Comparison of ENCODE assay signal across 11 mouse cellular contexts in genomic region chr2:32627266-32628043, GRCm38 (mm10). TPM values are rescaled to one million over a fixed set of nuclear protein-coding genes. Genes with fewer than 3 reads are reported as not detected.
DNase-seq lines count a peak whose midpoint lies in the region; ATAC-seq lines count a peak whose summit lies in the region.
"Had no signal": no experiment of that assay in that cellular context is flagged by ENCODE, and none has a peak within 500 bp of the region (broad histone marks: within the 10 kb centered on the region; RNA-seq: fewer than 3 reads in every experiment).

No protein-coding gene starts in this region.

- no peaks in the 10 kb centered on the region for H3K9me3 ChIP-seq in hindbrain, embryonic 10.5 days
- no peaks in the 10 kb centered on the region for H3K9me3 ChIP-seq in hindbrain, embryonic 11.5 days (ENCODE audit: control insufficient read depth, low read length)
- H3K9me3 ChIP-seq in neural tube, embryonic 13.5 days = no peaks in the 10 kb centered on the region

- H3K4me2 ChIP-seq in hindbrain, embryonic 11.5 days (replicated peaks; ENCODE audit: low read depth, low read length) = no peak overlapping the region
- H3K4me2 ChIP-seq in neural tube, embryonic 13.5 days = 0 out of 2 replicates have a peak overlapping the region, but pooled peaks have one; percentile 65

- 0 out of 2 replicates have a peak, but pooled peaks cover 6% of the 10 kb centered on the region for H3K27me3 ChIP-seq in hindbrain, embryonic 10.5 days (ENCODE audit: insufficient read depth, poor library complexity, severe bottlenecking)
- H3K27me3 ChIP-seq in hindbrain, embryonic 11.5 days (ENCODE audit: control insufficient read depth, insufficient read depth, low read length) = no peaks in the 10 kb centered on the region
- H3K27me3 ChIP-seq in neural tube, embryonic 13.5 days = no peaks in the 10 kb centered on the region

- H3K4me1 ChIP-seq in hindbrain, embryonic 10.5 days (replicated peaks) = peaks cover 85% of the 10 kb centered on the region
- peaks cover 15% of the 10 kb centered on the region for H3K4me1 ChIP-seq in hindbrain, embryonic 11.5 days (replicated peaks; ENCODE audit: control insufficient read depth, insufficient read depth, low read length)
- peaks cover 56% of the 10 kb centered on the region for H3K4me1 ChIP-seq in neural tube, embryonic 13.5 days (replicated peaks)

- peak; percentile 5 for DNase-seq in adrenal gland, adult 2 months
- no peak for DNase-seq in adrenal gland, postnatal 14 days
- no peak for DNase-seq in hindbrain, embryonic 10.5 days (ENCODE audit: low spot score)
- no peak for DNase-seq in hindbrain, embryonic 11.5 days (ENCODE audit: low spot score)
- no peak for DNase-seq in neural tube, embryonic 10.5 days (ENCODE audit: extremely low spot score, low spot score)
- DNase-seq: liver, postnatal 0 days had no signal

- no peaks in the 10 kb centered on the region for H3K36me3 ChIP-seq in hindbrain, embryonic 10.5 days
- no peaks in the 10 kb centered on the region for H3K36me3 ChIP-seq in hindbrain, embryonic 11.5 days (ENCODE audit: control insufficient read depth, insufficient read depth, low read length)
- H3K36me3 ChIP-seq in neural tube, embryonic 13.5 days = no peaks in the 10 kb centered on the region

- no peak overlapping the region for H3K9ac ChIP-seq in hindbrain, embryonic 11.5 days (ENCODE audit: low read depth, low read length)
- H3K9ac ChIP-seq in neural tube, embryonic 13.5 days = 0 out of 2 replicates have a peak overlapping the region, but pooled peaks have one; percentile 44
- H3K9ac ChIP-seq: liver, postnatal 0 days had no signal

- H3K27ac ChIP-seq in hindbrain, embryonic 10.5 days = peak overlapping the region; percentile 45; the same call in 1 of the 2 replicates
- no peak overlapping the region for H3K27ac ChIP-seq in hindbrain, embryonic 11.5 days (ENCODE audit: low read depth, low read length)
- no peak overlapping the region; the same call in 1 of the 2 replicates for H3K27ac ChIP-seq in neural tube, embryonic 13.5 days (replicated peaks)

- ATAC-seq in hindbrain, embryonic 11.5 days (ENCODE audit: low FRiP score) = no peak
- ATAC-seq in neural tube, embryonic 13.5 days (ENCODE audit: low read depth) = no peak
- ATAC-seq in megakaryocyte-erythroid progenitor cell, adult 5-6 weeks (replicated peaks; ENCODE audit: low FRiP score, low TSS enrichment, poor library complexity, severe bottlenecking) = no peak
- no peak for ATAC-seq in erythroid progenitor cell, adult 5-6 weeks (replicated peaks; ENCODE audit: low FRiP score, poor library complexity, severe bottlenecking)
- ATAC-seq: liver, postnatal 0 days had no signal

- H3K4me3 ChIP-seq in hindbrain, embryonic 10.5 days = no peak overlapping the region
- no peak overlapping the region for H3K4me3 ChIP-seq in hindbrain, embryonic 11.5 days (ENCODE audit: low read depth, low read length)
- no peak overlapping the region for H3K4me3 ChIP-seq in neural tube, embryonic 13.5 days

- WGBS in hindbrain, embryonic 10.5 days = 62% methylated on average over 20 of the region's 20 CpGs
- WGBS in hindbrain, embryonic 11.5 days = 64% methylated on average over 20 of the region's 20 CpGs
- 68% methylated on average over 20 of the region's 20 CpGs for WGBS in neural tube, embryonic 13.5 days

RNA-seq across cellular contexts. Expression of gene Ak1, which starts 5.9 kb away (rescaled TPM):
- total RNA-seq in adrenal gland, adult 2 months (2021) = 10 to 100 TPM; 40.6 to 59.0 TPM
- polyA plus RNA-seq in adrenal gland, adult 2 months (2012; rRNA removed) = 66.6 and 67.7 TPM in 2 replicates
- total RNA-seq in adrenal gland, postnatal 14 days (2021) = 53.2 and 61.4 TPM in 2 replicates
- 26.9 and 37.6 TPM in 2 replicates for polyA plus RNA-seq in hindbrain, embryonic 10.5 days (2016; fragmentation: Nextera tagmentation; extraction: Ambion mirVana)
- 23.4 and 23.9 TPM in 2 replicates for polyA plus RNA-seq in hindbrain, embryonic 11.5 days (2014; fragmentation: Nextera tagmentation; extraction: Ambion mirVana)
- polyA plus RNA-seq in neural tube, embryonic 13.5 days (2015; fragmentation: Nextera tagmentation; extraction: Ambion mirVana) = 74.2 and 75.4 TPM in 2 replicates
- total RNA-seq in megakaryocyte-erythroid progenitor cell, adult 5-6 weeks (2014; fragmentation: Nextera tagmentation) = 1.7 and 2.4 TPM in 2 replicates
- 1.2 and 8.0 TPM in 2 replicates for total RNA-seq in megakaryocyte-erythroid progenitor cell, adult 5-6 weeks (2017)
- total RNA-seq in erythroid progenitor cell, adult 5-6 weeks (2015; ENCODE audit: low replicate concordance) = 0.84 TPM in 1 of 2 replicates, not detected in the other
- not detected in 2 replicates for total RNA-seq in erythroid progenitor cell, adult 5-6 weeks (2017; ENCODE audit: low replicate concordance)

RNA-seq across cellular contexts. Expression of gene Eng, which starts 18.9 kb away (rescaled TPM):
- 100 to 1,000 TPM; 100 to 128 TPM for total RNA-seq in adrenal gland, adult 2 months (2021)
- 266 and 281 TPM in 2 replicates for polyA plus RNA-seq in adrenal gland, adult 2 months (2012; rRNA removed)
- 105 and 106 TPM in 2 replicates for total RNA-seq in adrenal gland, postnatal 14 days (2021)
- polyA plus RNA-seq in hindbrain, embryonic 10.5 days (2016; fragmentation: Nextera tagmentation; extraction: Ambion mirVana) = 28.8 and 35.8 TPM in 2 replicates
- 18.1 and 23.1 TPM in 2 replicates for polyA plus RNA-seq in hindbrain, embryonic 11.5 days (2014; fragmentation: Nextera tagmentation; extraction: Ambion mirVana)
- polyA plus RNA-seq in neural tube, embryonic 13.5 days (2015; fragmentation: Nextera tagmentation; extraction: Ambion mirVana) = 28.4 and 31.5 TPM in 2 replicates
- total RNA-seq in megakaryocyte-erythroid progenitor cell, adult 5-6 weeks (2014; fragmentation: Nextera tagmentation) = 97.0 and 99.9 TPM in 2 replicates
- total RNA-seq in megakaryocyte-erythroid progenitor cell, adult 5-6 weeks (2017) = 10.8 and 21.3 TPM in 2 replicates
- 5.4 and 15.5 TPM in 2 replicates for total RNA-seq in erythroid progenitor cell, adult 5-6 weeks (2015; ENCODE audit: low replicate concordance)
- total RNA-seq in erythroid progenitor cell, adult 5-6 weeks (2017; ENCODE audit: low replicate concordance) = 0.64 and 1.4 TPM in 2 replicates

RNA-seq across cellular contexts. Expression of gene St6galnac6, which starts 27.9 kb away (rescaled TPM):
- total RNA-seq in adrenal gland, adult 2 months (2021) = 10 to 100 TPM; 55.2 to 55.6 TPM
- polyA plus RNA-seq in adrenal gland, adult 2 months (2012; rRNA removed) = 115 and 122 TPM in 2 replicates
- 54.1 and 56.5 TPM in 2 replicates for total RNA-seq in adrenal gland, postnatal 14 days (2021)
- polyA plus RNA-seq in hindbrain, embryonic 10.5 days (2016; fragmentation: Nextera tagmentation; extraction: Ambion mirVana) = 12.7 and 14.1 TPM in 2 replicates
- 3.2 and 5.0 TPM in 2 replicates for polyA plus RNA-seq in hindbrain, embryonic 11.5 days (2014; fragmentation: Nextera tagmentation; extraction: Ambion mirVana)
- polyA plus RNA-seq in neural tube, embryonic 13.5 days (2015; fragmentation: Nextera tagmentation; extraction: Ambion mirVana) = 9.4 and 11.0 TPM in 2 replicates
- total RNA-seq in megakaryocyte-erythroid progenitor cell, adult 5-6 weeks (2014; fragmentation: Nextera tagmentation) = 13.8 and 19.1 TPM in 2 replicates
- total RNA-seq in megakaryocyte-erythroid progenitor cell, adult 5-6 weeks (2017) = 6.5 and 12.9 TPM in 2 replicates
- not detected in 2 replicates for total RNA-seq in erythroid progenitor cell, adult 5-6 weeks (2015; ENCODE audit: low replicate concordance)
- 0.64 and 3.9 TPM in 2 replicates for total RNA-seq in erythroid progenitor cell, adult 5-6 weeks (2017; ENCODE audit: low replicate concordance)

RNA-seq across cellular contexts. Expression of gene St6galnac4, which starts 40.6 kb away (rescaled TPM):
- total RNA-seq in adrenal gland, adult 2 months (2021) = 10 to 100 TPM in 1 of 2 experiments, 1 to 10 TPM in 1; 5.6 to 14.5 TPM
- 15.4 and 18.5 TPM in 2 replicates for polyA plus RNA-seq in adrenal gland, adult 2 months (2012; rRNA removed)
- total RNA-seq in adrenal gland, postnatal 14 days (2021) = 12.0 and 13.5 TPM in 2 replicates
- 19.8 and 21.0 TPM in 2 replicates for polyA plus RNA-seq in hindbrain, embryonic 10.5 days (2016; fragmentation: Nextera tagmentation; extraction: Ambion mirVana)
- polyA plus RNA-seq in hindbrain, embryonic 11.5 days (2014; fragmentation: Nextera tagmentation; extraction: Ambion mirVana) = 12.9 and 13.4 TPM in 2 replicates
- 25.3 and 25.9 TPM in 2 replicates for polyA plus RNA-seq in neural tube, embryonic 13.5 days (2015; fragmentation: Nextera tagmentation; extraction: Ambion mirVana)
- total RNA-seq in megakaryocyte-erythroid progenitor cell, adult 5-6 weeks (2014; fragmentation: Nextera tagmentation) = 21.5 and 29.8 TPM in 2 replicates
- total RNA-seq in megakaryocyte-erythroid progenitor cell, adult 5-6 weeks (2017) = 22.3 and 22.7 TPM in 2 replicates
- total RNA-seq in erythroid progenitor cell, adult 5-6 weeks (2015; ENCODE audit: low replicate concordance) = 2.9 and 3.8 TPM in 2 replicates
- total RNA-seq in erythroid progenitor cell, adult 5-6 weeks (2017; ENCODE audit: low replicate concordance) = 2.3 and 2.4 TPM in 2 replicates

RNA-seq across cellular contexts. Expression of gene 9430097D07Rik, which starts 52.0 kb away (rescaled TPM):
- total RNA-seq in adrenal gland, adult 2 months (2021) = not detected
- not detected in 2 replicates for polyA plus RNA-seq in adrenal gland, adult 2 months (2012; rRNA removed)
- not detected in 2 replicates for total RNA-seq in adrenal gland, postnatal 14 days (2021)
- 0.11 and 0.39 TPM in 2 replicates for polyA plus RNA-seq in hindbrain, embryonic 10.5 days (2016; fragmentation: Nextera tagmentation; extraction: Ambion mirVana)
- polyA plus RNA-seq in hindbrain, embryonic 11.5 days (2014; fragmentation: Nextera tagmentation; extraction: Ambion mirVana) = 0.37 and 0.42 TPM in 2 replicates
- polyA plus RNA-seq in neural tube, embryonic 13.5 days (2015; fragmentation: Nextera tagmentation; extraction: Ambion mirVana) = 0.50 and 0.71 TPM in 2 replicates
- not detected in 2 replicates for total RNA-seq in megakaryocyte-erythroid progenitor cell, adult 5-6 weeks (2014; fragmentation: Nextera tagmentation)
- 0.75 TPM in 1 of 2 replicates, not detected in the other for total RNA-seq in megakaryocyte-erythroid progenitor cell, adult 5-6 weeks (2017)
- total RNA-seq in erythroid progenitor cell, adult 5-6 weeks (2015; ENCODE audit: low replicate concordance) = not detected in 2 replicates
- total RNA-seq in erythroid progenitor cell, adult 5-6 weeks (2017; ENCODE audit: low replicate concordance) = 0.90 TPM in 1 of 2 replicates, not detected in the other
- polyA plus RNA-seq: gonadal fat pad, adult 2 months; liver, postnatal 0 days; spleen, adult 2 months had no signal
